Mouse (Mus musculus) hindbrain, postnatal 0 days (tissue): Measurements from ENCODE around the gene Fbxl2. TPM values are rescaled to one million over a fixed set of nuclear protein-coding genes. Genes with fewer than 3 reads are reported as not detected.
A peak's percentile ranks its signal among the peaks of the same experiment; 100 is the strongest.

ENCODE experiments used
- ATAC-seq: fragments of 200-750 bp; cut with Nextera tagmentation; 2 replicates; pipeline ENCODE4 v1.8.0; 2017; ENCODE audit warnings: mild to moderate bottlenecking, moderate TSS enrichment, moderate library complexity
- DNase-seq: peaks from one replicate; pipeline ENCODE4 v3.0.0-alpha.2; 2015; ENCODE audit warnings: low spot score
- H3K27ac ChIP-seq: fragments of 300-500 bp; sonication (generic); 2 replicates; pipeline ENCODE4 v1.5.1; 2014; ENCODE audit warnings: mild to moderate bottlenecking
- H3K27me3 ChIP-seq: fragments of 300-500 bp; sonication (generic); 2 replicates; pipeline ENCODE4 v1.6.1; 2014; ENCODE audit warnings: low read length, mixed read lengths; ENCODE audit not compliant: insufficient read depth
- H3K36me3 ChIP-seq: fragments of 300-500 bp; sonication (generic); 2 replicates; pipeline ENCODE4 v1.6.1; 2014; ENCODE audit warnings: low read length, mixed read lengths; ENCODE audit not compliant: insufficient read depth
- H3K4me1 ChIP-seq: fragments of 300-500 bp; sonication (generic); 2 replicates; pipeline ENCODE4 v1.6.1; 2014; ENCODE audit warnings: antibody characterized with exemption, low read length, mixed read lengths; ENCODE audit not compliant: insufficient read depth
- H3K4me2 ChIP-seq: fragments of 300-500 bp; sonication (generic); 2 replicates; pipeline ENCODE4 v1.6.1; 2014; ENCODE audit warnings: low read depth, mild to moderate bottlenecking, low read length, moderate library complexity, mixed read lengths
- H3K4me3 ChIP-seq: fragments of 300-500 bp; sonication (generic); 2 replicates; pipeline ENCODE4 v1.5.1; 2014; ENCODE audit warnings: low read length
- H3K9ac ChIP-seq: fragments of 300-500 bp; sonication (generic); replicated peaks from 2 replicates; pipeline ENCODE4 v1.6.1; 2014; ENCODE audit warnings: mild to moderate bottlenecking, low read length, moderate library complexity, mixed read lengths
- H3K9me3 ChIP-seq: fragments of 300-500 bp; sonication (generic); 2 replicates; pipeline ENCODE4 v1.6.1; 2016; ENCODE audit warnings: low read length, mixed read lengths
- CTCF ChIP-seq: IDR thresholded peaks from 2 replicates; pipeline ENCODE4 v1.5.1; 2016; ENCODE audit warnings: antibody characterized with exemption, control low read depth, low read depth
- WGBS: fragments of 180-500 bp; shearing (Covaris S2); extraction: QIAGEN DNeasy Blood & Tissue Kit; methylation state at CpG from one replicate; pipeline ENCODE4 v1.1.7; 2014; 5-methylcytosine and 5-hydroxymethylcytosine counted together
- polyA plus RNA-seq: library from polyadenylated mRNA; unstranded; fragments of >200 nt; fragmentation: Nextera tagmentation; extraction: Ambion mirVana; gene quantifications from 2 replicates; pipeline ENCODE4 v1.2.1, GENCODE M21; 2015
- total RNA-seq: library from RNA; depleted of rRNA; stranded (reverse); fragments of >200 nt; gene quantifications from 2 replicates; pipeline ENCODE4 v1.2.3, GENCODE M21; 2014

Fbxl2 gene
- total and polyA plus RNA-seq, 2 experiments from 2014 or later, result 27.4 to 36.8 TPM

- DNase-seq (no peak), ATAC-seq (no peak)
- no peaks in the 10 kb centered on the region for H3K27me3 ChIP-seq
- H3K36me3 ChIP-seq, result no peaks in the 10 kb centered on the region
- no peak overlapping the region for H3K27ac ChIP-seq
- no peak overlapping the region for H3K9ac ChIP-seq
- no peak for TF ChIP-seq CTCF
- H3K4me3 ChIP-seq, result no peak overlapping the region
- H3K4me2 ChIP-seq, result no peak overlapping the region
- H3K9me3 ChIP-seq, result no peaks in the 10 kb centered on the region
- 70% methylated on average over 6 of the region's 6 CpGs for WGBS
- H3K4me1 ChIP-seq, result no peaks in the 10 kb centered on the region
Measured at GRCm38 (mm10) chr9:114069372-114069771, 23.4 kb upstream of the Fbxl2 start.

- Histone ChIP-seq H3K9ac (no peak overlapping the region), H3K9me3 (no peaks in the 10 kb centered on the region), H3K4me2 (no peak overlapping the region), H3K4me3 (no peak overlapping the region), H3K27ac (no peak overlapping the region), H3K36me3 (no peaks in the 10 kb centered on the region), H3K4me1 (no peaks in the 10 kb centered on the region), H3K27me3 (no peaks in the 10 kb centered on the region)
- WGBS, result 56% methylated on average over 12 of the region's 12 CpGs
- DNase-seq (no peak), ATAC-seq (no peak)
- no peak for TF ChIP-seq CTCF
Measured at GRCm38 (mm10) chr9:114068494-114069053, 22.6 kb upstream of the Fbxl2 start.

- Histone ChIP-seq H3K4me2 (peak within 1 kb of the TSS; percentile 71), H3K36me3 (no peaks in the 10 kb centered on the region), H3K27ac (no peak within 1 kb of the TSS), H3K4me1 (0 out of 2 replicates have a peak, but pooled peaks cover 4% of the 10 kb centered on the region), H3K4me3 (peak within 1 kb of the TSS; percentile 49), H3K27me3 (peaks cover 19% of the 10 kb centered on the region), H3K9me3 (no peaks in the 10 kb centered on the region; the same call in 1 of the 2 replicates), H3K9ac (peak within 1 kb of the TSS; percentile 43)
- ATAC-seq, result peak; percentile 75; the same call in 1 of the 2 replicates
- WGBS, result 2% methylated on average over 60 of the region's 60 CpGs
- DNase-seq, result peak; percentile 23
- TF ChIP-seq CTCF, result no peak
Measured at GRCm38 (mm10) chr9:114057090-114057796, 11.3 kb upstream of the Fbxl2 start, which contains the start of gene Susd5. Susd5 (plus strand) TSS chr9:114057140.

- ATAC-seq (no peak), DNase-seq (no peak)
- H3K9me3 ChIP-seq, result no peaks in the 10 kb centered on the region
- H3K4me3 ChIP-seq, result no peak overlapping the region
- no peak for TF ChIP-seq CTCF
- no peak overlapping the region for H3K27ac ChIP-seq
- H3K4me1 ChIP-seq, result 0 out of 2 replicates have a peak, but pooled peaks cover 4% of the 10 kb centered on the region
- peaks cover 19% of the 10 kb centered on the region for H3K27me3 ChIP-seq
- H3K4me2 ChIP-seq, result no peak overlapping the region
- WGBS, result 80% methylated on average over 6 of the region's 6 CpGs
- no peaks in the 10 kb centered on the region for H3K36me3 ChIP-seq
- no peak overlapping the region for H3K9ac ChIP-seq
Measured at GRCm38 (mm10) chr9:114052866-114053265, 6.9 kb upstream of the Fbxl2 start.

- H3K27ac ChIP-seq, result no peak overlapping the region
- DNase-seq (no peak), ATAC-seq (no peak)
- no peak overlapping the region for H3K4me2 ChIP-seq
- peaks cover 16% of the 10 kb centered on the region for H3K27me3 ChIP-seq
- no peak overlapping the region for H3K4me3 ChIP-seq
- H3K36me3 ChIP-seq, result no peaks in the 10 kb centered on the region
- H3K9ac ChIP-seq, result no peak overlapping the region
- TF ChIP-seq CTCF, result no peak
- WGBS, result 77% methylated on average over 4 of the region's 4 CpGs
- no peaks in the 10 kb centered on the region for H3K4me1 ChIP-seq
- H3K9me3 ChIP-seq, result no peaks in the 10 kb centered on the region
Measured at GRCm38 (mm10) chr9:114052031-114052430, 6.0 kb upstream of the Fbxl2 start.

GRCm38 (mm10) chr9:114050778-114051177 is 4.8 kb upstream of the Fbxl2 start:
- H3K4me3 ChIP-seq, result no peak overlapping the region
- H3K27ac ChIP-seq, result no peak overlapping the region
- H3K27me3 ChIP-seq, result peaks cover 5% of the 10 kb centered on the region; the same call in 1 of the 2 replicates
- DNase-seq (no peak), ATAC-seq (no peak)
- no peaks in the 10 kb centered on the region for H3K9me3 ChIP-seq
- H3K4me2 ChIP-seq, result no peak overlapping the region
- no peak overlapping the region for H3K9ac ChIP-seq
- WGBS, result 91% methylated on average over 16 of the region's 16 CpGs
- H3K4me1 ChIP-seq, result no peaks in the 10 kb centered on the region
- no peaks in the 10 kb centered on the region for H3K36me3 ChIP-seq
- no peak for TF ChIP-seq CTCF

- Histone ChIP-seq H3K27ac (no peak overlapping the region), H3K4me1 (no peaks in the 10 kb centered on the region), H3K36me3 (no peaks in the 10 kb centered on the region), H3K4me3 (no peak overlapping the region), H3K27me3 (no peaks in the 10 kb centered on the region), H3K9me3 (no peaks in the 10 kb centered on the region), H3K4me2 (no peak overlapping the region), H3K9ac (no peak overlapping the region)
- 88% methylated on average over 7 of the region's 7 CpGs for WGBS
- ATAC-seq (no peak), DNase-seq (no peak)
- no peak for TF ChIP-seq CTCF
Measured at GRCm38 (mm10) chr9:114050106-114050505, 4.1 kb upstream of the Fbxl2 start.
